Mouse (Mus musculus) cerebral cortex, adult 2 months (tissue): Measurements from ENCODE around the gene Vmn2r55.

Experiments
- WGBS: fragments of 180-500 bp; shearing (Covaris S2); methylation state at CpG from one replicate; pipeline ENCODE4 v1.1.7; 2018; 5-methylcytosine and 5-hydroxymethylcytosine counted together

The Vmn2r55 gene

DNA sequence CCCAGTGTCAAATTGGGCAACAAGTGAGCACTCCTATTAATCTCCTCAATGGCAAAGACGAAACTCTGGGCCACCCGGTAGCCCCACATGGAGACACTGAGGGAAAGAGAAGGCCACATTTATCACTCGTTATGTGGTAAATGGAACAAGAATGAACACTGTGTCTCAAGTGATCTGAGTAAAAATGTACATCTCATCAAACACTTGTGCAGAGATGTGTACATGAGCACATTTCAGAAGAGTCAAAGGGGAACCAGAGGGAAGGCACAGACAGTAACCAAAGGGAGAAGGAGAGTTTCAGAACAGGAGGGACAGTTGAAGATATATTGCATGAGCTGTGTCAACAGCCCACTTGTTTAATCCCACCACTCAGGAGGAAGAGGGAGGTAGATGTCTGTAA lies at the start of gene Vmn2r55:
TSS of gene Vmn2r55 (minus strand) at position 101 of the 400 bp plus-strand sequence.
- WGBS: 88% methylated on average over 3 of the region's 3 CpGs

DNA sequence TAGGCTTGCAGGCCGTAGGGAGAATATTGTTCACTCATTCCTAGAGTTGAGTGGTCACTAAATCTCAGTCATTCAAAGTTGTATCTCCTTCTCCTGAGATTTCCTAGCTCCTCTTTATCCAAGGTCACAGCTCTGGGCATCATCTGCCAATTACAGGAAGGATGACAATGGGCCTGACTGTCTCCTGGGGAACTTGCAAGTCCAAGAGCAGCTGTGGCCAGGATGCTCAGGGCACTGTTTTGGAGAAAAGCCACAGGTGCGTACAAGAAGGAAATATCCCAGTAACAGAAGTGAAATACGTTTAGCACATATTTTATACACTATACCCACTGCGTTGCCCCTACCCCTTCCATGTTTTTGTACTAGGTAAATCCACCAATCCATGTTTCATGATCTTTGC lies 44.6 kb downstream of the Vmn2r55 start, which contains the start of gene Vmn2r54:
TSS of gene Vmn2r54 (minus strand) at position 101 of the 400 bp plus-strand sequence.
- WGBS: 77% methylated on average over 3 of the region's 4 CpGs

DNA sequence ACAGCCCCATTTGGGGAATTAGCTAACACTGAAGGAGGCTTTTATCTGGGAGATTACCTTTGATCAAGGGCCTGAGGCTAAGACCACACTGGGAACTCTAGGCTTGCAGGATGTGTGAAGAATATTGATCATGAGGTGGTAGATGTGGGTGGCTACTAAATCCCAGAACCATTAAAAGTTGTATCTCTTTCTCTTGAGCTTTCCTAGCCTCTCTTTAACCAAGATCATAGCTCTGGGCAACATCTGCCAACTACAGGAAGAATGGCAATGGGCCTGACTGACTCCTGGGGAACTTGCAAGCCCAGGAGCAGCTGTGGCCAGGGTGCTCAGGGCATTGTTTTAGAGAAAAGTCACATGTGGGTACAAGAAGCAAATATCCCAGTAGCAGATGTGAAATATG lies 76.1 kb downstream of the Vmn2r55 start, which contains the start of gene Vmn2r53:
TSS of gene Vmn2r53 (minus strand) at position 101 of the 400 bp plus-strand sequence.

